Mouse (Mus musculus): ENCODE data around the gene Emsy.

Emsy gene

DNA sequence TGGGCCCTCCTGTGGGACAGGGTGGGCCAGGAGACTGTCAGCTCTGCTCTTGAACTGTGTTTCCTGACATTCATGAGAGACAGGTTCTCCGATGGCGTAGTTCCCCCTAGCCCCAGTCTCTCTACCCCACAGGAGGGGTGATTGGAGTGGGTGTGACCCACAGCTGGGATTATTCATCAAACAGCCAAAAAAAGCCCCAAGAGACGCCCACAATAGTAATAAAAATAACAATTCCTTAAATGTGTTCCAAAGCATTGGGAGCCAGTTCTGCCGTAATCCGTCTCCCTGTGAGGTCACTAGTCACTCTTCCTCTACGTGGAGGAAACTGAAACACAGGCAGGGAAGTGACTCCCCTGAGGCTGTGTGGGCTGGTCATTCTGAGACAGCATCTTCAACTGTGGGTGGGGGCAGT lies 113.8 kb downstream of the Emsy start:
- DNase-seq (ENCODE audit: low spot score in 2 of 2) = peak; percentile 15 to 46

DNA sequence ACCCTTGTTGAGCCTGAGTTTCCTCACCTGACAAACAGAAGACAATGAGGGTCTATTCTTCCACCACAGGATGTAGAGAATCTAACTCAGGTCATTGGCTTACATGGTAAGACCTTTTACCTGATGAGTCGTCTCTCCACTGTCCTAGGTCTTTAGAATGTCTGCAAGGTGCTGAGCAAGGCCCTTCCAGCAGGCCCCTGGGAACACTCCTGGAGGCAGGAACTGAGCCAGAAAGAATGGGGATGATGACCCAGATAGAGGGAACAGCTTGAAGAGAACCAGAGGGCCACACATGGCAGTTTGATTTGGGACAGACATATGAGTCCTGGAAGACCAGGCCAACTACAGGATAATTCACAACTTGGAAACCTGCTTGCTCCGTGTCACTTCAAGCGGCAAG lies 114.3 kb downstream of the Emsy start:
- no peak for DNase-seq (ENCODE audit: low spot score in 2 of 2)

DNA sequence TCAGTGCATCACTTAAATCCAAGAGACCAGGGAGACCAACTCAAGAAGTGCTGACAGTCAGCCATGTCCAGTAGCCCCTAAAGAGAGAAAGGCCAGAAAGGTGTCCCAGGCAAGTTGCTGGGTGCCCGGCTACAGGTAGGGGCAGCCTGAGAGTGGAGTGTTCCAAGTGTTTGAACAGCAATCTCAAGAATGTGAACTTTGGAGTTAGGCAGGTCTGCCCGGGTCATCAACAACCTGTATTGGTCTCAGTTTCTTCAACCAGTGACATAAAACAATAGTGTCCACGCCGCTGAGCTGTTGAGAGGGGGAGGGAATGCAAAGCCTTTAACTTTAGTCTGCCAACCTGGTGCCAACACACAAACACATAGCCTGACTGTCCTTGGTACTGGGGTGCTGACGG lies 115.0 kb downstream of the Emsy start:
- DNase-seq (ENCODE audit: low spot score in 2 of 2) = no peak

DNA sequence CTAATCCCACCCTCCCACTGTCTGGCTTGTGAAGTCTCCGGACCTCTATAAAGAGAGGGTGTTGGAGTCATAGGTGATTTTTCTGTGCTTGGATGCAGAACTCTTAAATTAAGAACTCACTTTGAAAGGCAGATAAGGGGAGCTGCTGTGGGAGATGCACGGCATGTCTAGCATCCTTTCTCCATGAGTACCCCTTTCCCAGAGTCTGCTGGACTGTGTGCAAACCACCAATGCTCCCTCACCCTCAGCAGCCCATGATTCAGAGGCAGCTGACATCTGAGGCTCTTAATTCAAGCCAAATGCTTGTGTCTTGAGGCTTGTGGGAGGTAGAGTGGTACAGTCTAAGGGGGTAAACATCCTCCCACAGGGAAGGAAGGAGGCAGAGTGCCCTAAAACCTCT lies 115.7 kb downstream of the Emsy start:
- no peak for DNase-seq (ENCODE audit: low spot score in 2 of 2)

DNA sequence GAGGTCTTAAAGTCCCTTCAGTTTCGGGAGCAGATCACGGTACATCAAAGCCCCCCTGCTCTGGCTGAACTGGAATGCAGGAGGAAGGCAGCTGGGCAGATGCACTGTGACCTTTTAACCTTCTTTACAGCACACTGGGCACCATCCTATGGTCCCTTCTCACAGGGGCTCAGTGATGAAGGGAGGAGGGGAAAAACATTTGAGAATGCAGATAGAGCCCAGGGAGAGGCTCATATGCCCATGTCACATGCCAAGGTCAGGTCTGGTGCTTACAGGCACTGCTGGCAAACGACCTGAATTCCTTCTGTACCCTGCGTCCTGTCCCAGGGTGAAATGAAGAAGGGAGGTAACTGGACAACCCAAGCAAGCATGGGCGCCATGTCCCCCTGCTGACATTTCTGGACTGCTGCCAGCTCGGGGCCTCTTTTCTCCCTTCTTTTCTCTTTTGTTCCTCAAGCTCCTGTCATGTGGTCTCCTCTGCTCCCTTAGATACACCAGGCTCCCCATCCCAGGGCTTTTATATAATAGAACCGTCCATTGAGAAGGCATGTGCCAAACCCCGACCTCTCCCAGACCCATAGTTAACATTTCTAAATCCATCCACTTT lies 118.5 kb downstream of the Emsy start:
- DNase-seq (ENCODE audit: low spot score in 2 of 2) = no peak

DNA sequence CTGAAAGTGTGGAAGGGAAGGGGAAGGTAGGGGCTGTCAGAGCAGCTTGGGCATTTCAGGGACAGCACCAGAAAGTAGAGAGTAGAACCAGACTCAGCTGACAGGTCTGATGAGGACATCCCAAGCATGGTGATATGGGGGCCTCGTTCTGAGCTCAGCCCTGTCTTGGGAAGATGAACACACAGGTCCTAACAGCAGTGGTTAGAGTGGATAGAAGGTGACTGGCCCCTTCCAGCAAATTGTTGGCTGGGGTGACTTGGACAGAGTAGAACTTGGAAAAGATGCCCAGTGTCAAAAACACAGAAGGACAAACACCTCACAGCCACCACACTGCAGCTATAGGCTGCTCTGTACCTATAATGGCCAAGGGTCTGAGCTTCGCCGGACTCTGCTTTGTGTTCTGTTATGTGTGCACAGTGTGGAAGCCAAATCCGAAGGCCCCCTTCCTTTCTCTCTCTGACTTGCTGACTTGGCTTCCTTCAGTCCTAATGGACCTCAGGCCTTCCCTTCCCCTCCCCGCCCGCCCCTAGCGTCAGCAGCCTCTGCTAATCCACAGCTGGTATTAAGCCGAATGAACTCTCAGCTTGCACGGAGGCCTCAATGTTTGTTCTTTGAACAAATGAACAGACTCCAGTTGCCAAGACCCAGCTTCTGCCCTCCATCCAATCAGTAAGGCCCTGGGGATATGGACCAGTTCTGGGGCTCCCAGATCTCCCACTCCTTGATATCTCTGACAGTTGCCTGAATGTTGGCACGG lies 119.2 kb downstream of the Emsy start:
- no peak for DNase-seq (ENCODE audit: low spot score in 2 of 2)
